Mouse (Mus musculus) ES-E14 (cell line): ENCODE results near the gene Cct2. TPM values are rescaled to one million over a fixed set of nuclear protein-coding genes. Genes with fewer than 3 reads are reported as not detected.

ENCODE experiments used
- DNase-seq: peaks from one replicate; pipeline ENCODE4 v3.0.0-alpha.2; 2013; ENCODE audit warnings: low read depth, low spot score
- H3K27ac ChIP-seq: 2 replicates; pipeline ENCODE4 v1.5.1; 2012; ENCODE audit warnings: low read depth, mild to moderate bottlenecking, low read length, moderate library complexity, mixed read lengths; ENCODE audit not compliant: poor library complexity, insufficient read depth, severe bottlenecking
- H3K36me3 ChIP-seq: 2 replicates; pipeline ENCODE4 v1.6.1; 2012; ENCODE audit warnings: mild to moderate bottlenecking, low read length, moderate library complexity, mixed read lengths; ENCODE audit not compliant: control insufficient read depth, poor library complexity, insufficient read depth, severe bottlenecking
- H3K4me1 ChIP-seq, 2 experiments: fragments of 150-350 bp in 1 of 2; sonication (generic) in 1 of 2; 2 replicates each; pipeline ENCODE4 v1.6.1; 2012; ENCODE audit warnings: low read length in 2 of 2, mild to moderate bottlenecking in 1 of 2, mixed read lengths in 1 of 2; ENCODE audit not compliant: control insufficient read depth in 2 of 2, insufficient read depth in 2 of 2, poor library complexity in 1 of 2
- H3K4me3 ChIP-seq, 2 experiments: fragments of 150-350 bp in 1 of 2; sonication (generic) in 1 of 2; 2 replicates each; pipeline ENCODE4 v1.5.1; 2012; ENCODE audit warnings: low read length in 2 of 2, low read depth in 1 of 2, mild to moderate bottlenecking in 1 of 2, mixed read lengths in 1 of 2; ENCODE audit not compliant: insufficient read depth in 1 of 2, poor library complexity in 1 of 2, severe bottlenecking in 1 of 2
- H3K9ac ChIP-seq: 2 replicates; pipeline ENCODE4 v1.6.1; 2012; ENCODE audit warnings: low read depth, mild to moderate bottlenecking, low read length, mixed read lengths; ENCODE audit not compliant: poor library complexity, insufficient read depth, severe bottlenecking
- H3K9me3 ChIP-seq: fragments of 150-350 bp; sonication (generic); 2 replicates; pipeline ENCODE4 v1.6.1; 2012; ENCODE audit warnings: low read depth, mild to moderate bottlenecking, low read length; ENCODE audit not compliant: control insufficient read depth, insufficient read depth
- CHD2 ChIP-seq: IDR thresholded peaks from 2 replicates; pipeline ENCODE4 v1.6.1; 2014; ENCODE audit warnings: mild to moderate bottlenecking, low read depth, low read length, inconsistent platforms
- HCFC1 ChIP-seq: IDR thresholded peaks from 2 replicates; pipeline ENCODE4 v1.6.1; 2012; ENCODE audit warnings: low read length, inconsistent platforms, borderline replicate concordance; ENCODE audit not compliant: insufficient read depth
- MAFK ChIP-seq: IDR thresholded peaks from 2 replicates; pipeline ENCODE4 v1.6.1; 2014; ENCODE audit warnings: mild to moderate bottlenecking, low read depth, low read length, inconsistent platforms; ENCODE audit not compliant: insufficient read depth
- ZC3H11A ChIP-seq: IDR thresholded peaks from 2 replicates; pipeline ENCODE4 v1.6.1; 2012; ENCODE audit warnings: low read depth, mild to moderate bottlenecking, inconsistent platforms, low read length, borderline replicate concordance
- ZNF384 ChIP-seq: IDR thresholded peaks from 2 replicates; pipeline ENCODE4 v1.6.1; 2012; ENCODE audit warnings: low read depth, low read length, inconsistent platforms
- in situ Hi-C, 2 experiments: fragments of 600-800 bp; cut with MboI; formaldehyde crosslinking; loops; one replicate each; pipeline ENCODE4 v1.15.1; 2025; ENCODE audit warnings: low sequenced_read_pairs in 2 of 2, inconsistent platforms in 1 of 2; ENCODE audit not compliant: unreplicated experiment in 2 of 2
- total RNA-seq: library from RNA; depleted of rRNA; stranded (reverse); fragments of 300-350 nt; gene quantifications from 2 replicates; pipeline ENCODE4 v1.2.3, GENCODE M21; 2012

Gene Cct2
- total RNA-seq, 1 experiment, result 441 TPM

DNA sequence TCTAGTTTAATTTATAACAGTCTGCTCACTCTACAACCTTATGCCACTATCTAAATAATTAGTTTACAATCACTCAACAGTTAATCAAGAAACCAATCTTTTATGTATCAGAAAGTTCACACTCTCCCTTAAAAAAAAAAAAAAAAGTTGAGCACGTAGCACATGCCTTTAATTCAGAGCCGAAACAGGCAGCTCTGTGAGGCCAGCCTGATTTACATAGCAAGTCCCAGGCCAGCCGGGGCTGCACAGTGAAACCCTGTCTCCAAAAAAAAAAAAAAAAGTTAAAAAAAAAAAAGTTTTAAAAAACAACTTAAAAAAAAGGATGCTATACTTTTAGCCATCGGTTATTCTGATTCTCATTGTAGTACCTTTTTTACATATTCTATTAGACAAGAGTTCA, 17.7 kb upstream of the Cct2 start:
- no peaks in the 10 kb centered on the region for H3K9me3 ChIP-seq
- H3K27ac ChIP-seq, result no peak overlapping the region
- no peak for DNase-seq
- no peak overlapping the region for H3K9ac ChIP-seq
- no peak overlapping the region for H3K4me3 ChIP-seq
- H3K4me1 ChIP-seq, result no peaks in the 10 kb centered on the region
- TF ChIP-seq ZNF384 (peak; percentile 22; the same call in 1 of the 2 replicates), MAFK (no peak)
- in situ Hi-C loops, result no loop called here
- H3K36me3 ChIP-seq, result peaks cover 18% of the 10 kb centered on the region; the same call in 1 of the 2 replicates

DNA sequence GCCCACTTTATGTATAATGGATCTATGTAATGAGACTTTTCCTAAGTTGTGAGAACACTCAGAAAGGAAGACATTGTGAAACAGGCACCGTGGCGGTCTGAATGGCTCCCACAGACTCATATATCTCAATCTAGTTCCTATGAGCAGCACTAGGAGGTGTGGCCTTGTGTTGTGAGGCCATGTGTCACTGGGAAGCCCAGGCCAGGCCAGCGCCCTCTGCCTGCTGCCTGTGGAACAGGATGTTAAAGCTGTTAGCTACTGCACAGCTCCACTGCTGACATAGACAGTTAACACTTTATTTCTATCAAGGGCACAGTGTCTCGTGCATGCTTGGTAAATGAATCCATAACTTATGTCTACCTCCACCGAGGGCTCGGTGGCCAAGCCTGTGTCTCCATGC, 14.7 kb upstream of the Cct2 start:
- no peak overlapping the region for H3K9ac ChIP-seq
- H3K9me3 ChIP-seq, result no peaks in the 10 kb centered on the region
- no peak overlapping the region for H3K4me3 ChIP-seq
- H3K27ac ChIP-seq, result no peak overlapping the region
- in situ Hi-C loops, result no loop called here
- peak; percentile 40 for DNase-seq
- no peak for TF ChIP-seq ZC3H11A
- TF ChIP-seq HCFC1, result no peak
- TF ChIP-seq CHD2, result no peak
- no peak for TF ChIP-seq MAFK
- no peak for TF ChIP-seq ZNF384
- peaks cover 26% of the 10 kb centered on the region for H3K36me3 ChIP-seq
- H3K4me1 ChIP-seq, result no peaks in the 10 kb centered on the region

GRCm38 (mm10) chr10:117073176-117073575, 9.6 kb upstream of the Cct2 start:
- no peak for TF ChIP-seq HCFC1
- no peak for TF ChIP-seq CHD2
- no peak for TF ChIP-seq ZC3H11A
- TF ChIP-seq MAFK, result no peak
- no peak overlapping the region for H3K27ac ChIP-seq
- no peak overlapping the region for H3K9ac ChIP-seq
- in situ Hi-C loops, result loop anchor here in 1 of 2 experiments (25.0 kb wide), 1 partner anchor 1661 kb away; no protein-coding TSS in a partner anchor
- H3K4me3 ChIP-seq, result no peak overlapping the region
- no peak for DNase-seq
- H3K4me1 ChIP-seq, result no peaks in the 10 kb centered on the region
- no peaks in the 10 kb centered on the region for H3K9me3 ChIP-seq
- peaks cover 19% of the 10 kb centered on the region for H3K36me3 ChIP-seq

- TF ChIP-seq ZNF384 (no peak), HCFC1 (no peak), ZC3H11A (no peak), CHD2 (no peak), MAFK (no peak)
- Histone ChIP-seq H3K36me3 (peaks cover 18% of the 10 kb centered on the region), H3K4me1 (no peaks in the 10 kb centered on the region), H3K4me3 (no peak overlapping the region), H3K9me3 (no peaks in the 10 kb centered on the region), H3K27ac (no peak overlapping the region), H3K9ac (no peak overlapping the region)
- in situ Hi-C loops, result loop anchor here in 1 of 2 experiments (25.0 kb wide), 1 partner anchor 1660 kb away; no protein-coding TSS in a partner anchor
- DNase-seq, result no peak
These were observed 8.7 kb upstream of the Cct2 start for GRCm38 (mm10) chr10:117072191-117072888.
